Mouse (Mus musculus): Measurements from ENCODE around the gene Padi3. TPM values are rescaled to one million over a fixed set of nuclear protein-coding genes. Genes with fewer than 3 reads are reported as not detected.

Padi3 gene
- polyA plus RNA-seq, 1 experiment from 2014 or later, result not detected

DNA sequence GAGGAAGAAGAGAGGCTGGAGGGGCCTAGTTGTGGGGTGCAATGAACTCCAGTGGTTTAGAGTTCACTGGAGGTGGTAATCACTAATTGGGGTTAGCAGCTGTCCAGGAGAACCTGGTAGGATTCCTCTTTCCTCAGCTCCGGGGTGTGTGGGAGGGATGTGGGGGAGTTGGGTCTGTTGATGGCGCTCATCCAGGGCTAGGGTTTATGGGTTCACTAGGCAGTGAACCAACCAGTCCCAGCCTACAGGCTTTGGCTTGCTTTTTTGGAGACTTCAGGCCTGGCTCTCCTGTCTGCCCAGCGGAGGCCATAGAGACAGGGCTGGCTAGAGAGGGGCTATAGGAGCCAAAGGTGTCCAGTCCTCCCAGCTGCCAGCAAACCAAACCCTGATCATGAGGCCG, 20.5 kb downstream of the Padi3 start:
- H3K4me3 ChIP-seq (replicated peaks), result no peak overlapping the region
- no peaks in the 10 kb centered on the region; the same call in 1 of the 2 replicates for H3K4me1 ChIP-seq
- no peak overlapping the region for H3K27ac ChIP-seq
- H3K4me2 ChIP-seq, result no peak overlapping the region
- H3K27me3 ChIP-seq, result no peaks in the 10 kb centered on the region
- ATAC-seq (ENCODE audit: low FRiP score), result no peak
- H3K9ac ChIP-seq, result no peak overlapping the region
- H3K36me3 ChIP-seq (replicated peaks), result no peaks in the 10 kb centered on the region
- 97% methylated on average over 4 of the region's 4 CpGs for WGBS
- peaks cover 3% of the 10 kb centered on the region; the same call in 1 of the 2 replicates for H3K9me3 ChIP-seq

DNA sequence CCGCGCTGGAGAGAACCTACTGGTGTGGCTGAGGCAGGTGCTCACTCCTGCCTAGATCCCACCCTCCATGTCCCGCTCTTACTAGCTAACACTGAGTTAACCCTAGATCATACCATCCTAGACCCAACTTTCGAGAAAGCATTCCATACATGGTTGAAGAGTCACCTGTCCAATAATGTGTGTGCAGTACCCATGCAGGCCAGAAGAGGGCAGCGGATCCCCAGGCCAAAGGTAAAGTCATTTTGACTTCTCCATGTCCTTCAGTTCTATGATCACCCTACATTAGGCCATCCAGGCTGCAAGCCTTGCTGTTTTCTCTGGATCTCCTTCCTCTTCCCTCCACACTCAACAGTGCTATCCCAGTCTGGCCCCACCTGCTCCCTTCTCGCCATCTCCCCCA, 21.5 kb downstream of the Padi3 start:
- H3K4me1 ChIP-seq, result no peaks in the 10 kb centered on the region; the same call in 1 of the 2 replicates
- H3K9ac ChIP-seq, result no peak overlapping the region
- 49% methylated on average over 6 of the region's 6 CpGs for WGBS
- no peaks in the 10 kb centered on the region for H3K27me3 ChIP-seq
- peaks cover 5% of the 10 kb centered on the region; the same call in 1 of the 2 replicates for H3K9me3 ChIP-seq
- no peak overlapping the region for H3K27ac ChIP-seq
- no peak for ATAC-seq (ENCODE audit: low FRiP score)
- no peaks in the 10 kb centered on the region for H3K36me3 ChIP-seq (replicated peaks)
- H3K4me2 ChIP-seq, result no peak overlapping the region
- H3K4me3 ChIP-seq (replicated peaks), result no peak overlapping the region

DNA sequence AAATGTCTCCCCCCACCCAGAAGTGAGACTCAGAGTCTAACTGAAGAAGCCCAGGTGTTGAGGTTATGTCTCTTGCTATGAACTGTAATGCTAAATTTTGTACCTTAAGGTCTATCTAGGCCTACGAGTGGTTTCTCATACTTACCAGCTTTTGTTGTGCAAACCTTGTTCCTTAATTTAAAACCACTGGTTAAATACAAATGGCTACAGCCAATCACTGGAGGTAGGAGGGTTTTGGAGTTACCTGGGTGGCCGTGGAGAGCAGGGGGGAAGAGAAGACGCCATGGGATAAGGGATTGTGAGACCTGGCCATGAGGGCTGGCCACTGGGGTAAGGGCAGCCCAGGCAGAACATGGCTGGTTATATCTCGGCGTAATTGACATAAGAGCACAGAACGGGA, 22.2 kb downstream of the Padi3 start:
- Histone ChIP-seq H3K9ac (no peak overlapping the region), H3K4me1 (no peaks in the 10 kb centered on the region; the same call in 1 of the 2 replicates), H3K9me3 (peaks cover 5% of the 10 kb centered on the region; the same call in 1 of the 2 replicates), H3K27me3 (no peaks in the 10 kb centered on the region), H3K4me3 (replicated peaks) (no peak overlapping the region), H3K36me3 (replicated peaks) (no peaks in the 10 kb centered on the region), H3K27ac (no peak overlapping the region), H3K4me2 (no peak overlapping the region)
- ATAC-seq (ENCODE audit: low FRiP score), result no peak
- 85% methylated on average over 6 of the region's 6 CpGs for WGBS

DNA sequence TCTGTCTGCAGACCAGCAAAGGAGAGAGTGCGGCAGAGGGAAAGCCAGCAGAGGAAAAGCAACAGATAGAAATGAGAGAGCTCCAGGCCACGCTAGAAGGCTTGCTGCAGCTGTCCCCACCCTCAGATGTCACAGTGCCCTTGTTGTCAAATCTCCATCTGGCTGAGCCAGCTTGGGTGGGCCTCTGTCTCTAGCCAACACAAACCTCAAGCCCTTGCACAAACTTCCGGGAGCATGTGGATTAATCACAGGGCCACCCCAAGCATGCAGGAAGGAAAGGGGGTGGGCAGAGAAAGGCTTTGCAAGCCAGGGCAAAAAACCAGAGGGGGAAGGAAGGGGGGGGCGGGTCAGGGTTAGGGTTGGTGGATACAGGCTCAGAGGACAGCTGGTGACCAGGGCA, 23.0 kb downstream of the Padi3 start:
- no peak overlapping the region for H3K4me3 ChIP-seq (replicated peaks)
- H3K4me1 ChIP-seq, result no peaks in the 10 kb centered on the region; the same call in 1 of the 2 replicates
- H3K9ac ChIP-seq, result no peak overlapping the region
- H3K27ac ChIP-seq, result no peak overlapping the region
- H3K27me3 ChIP-seq, result no peaks in the 10 kb centered on the region
- no peaks in the 10 kb centered on the region for H3K36me3 ChIP-seq (replicated peaks)
- 74% methylated on average over 4 of the region's 4 CpGs for WGBS
- H3K9me3 ChIP-seq, result peaks cover 5% of the 10 kb centered on the region; the same call in 1 of the 2 replicates
- no peak for ATAC-seq (ENCODE audit: low FRiP score)
- no peak overlapping the region for H3K4me2 ChIP-seq

DNA sequence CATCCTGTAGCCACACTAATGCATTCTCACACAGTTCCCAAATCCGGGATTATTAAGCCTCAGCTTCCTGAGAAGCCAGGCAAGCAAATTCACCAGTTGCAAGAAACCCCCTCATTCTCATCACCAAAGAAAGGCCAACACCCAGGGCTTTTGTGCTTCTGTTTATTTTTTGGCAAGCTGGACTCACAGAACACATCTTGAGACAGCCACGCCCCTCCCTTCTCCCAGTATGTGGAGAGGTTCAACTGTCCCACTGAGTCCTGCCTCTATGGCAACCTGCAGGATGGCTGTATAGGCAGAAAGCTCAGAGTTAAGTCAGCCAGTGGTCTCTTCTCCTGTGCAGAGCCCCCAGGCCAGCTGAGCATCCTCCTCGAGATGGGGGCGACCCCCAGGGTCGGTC, 25.2 kb downstream of the Padi3 start:
- Histone ChIP-seq H3K27me3 (no peaks in the 10 kb centered on the region), H3K4me2 (no peak overlapping the region), H3K4me1 (no peaks in the 10 kb centered on the region; the same call in 1 of the 2 replicates), H3K9ac (no peak overlapping the region), H3K4me3 (replicated peaks) (no peak overlapping the region), H3K9me3 (peaks cover 8% of the 10 kb centered on the region; the same call in 1 of the 2 replicates), H3K36me3 (replicated peaks) (no peaks in the 10 kb centered on the region), H3K27ac (no peak overlapping the region)
- no peak for ATAC-seq (ENCODE audit: low FRiP score)
- 87% methylated on average over 5 of the region's 5 CpGs for WGBS

DNA sequence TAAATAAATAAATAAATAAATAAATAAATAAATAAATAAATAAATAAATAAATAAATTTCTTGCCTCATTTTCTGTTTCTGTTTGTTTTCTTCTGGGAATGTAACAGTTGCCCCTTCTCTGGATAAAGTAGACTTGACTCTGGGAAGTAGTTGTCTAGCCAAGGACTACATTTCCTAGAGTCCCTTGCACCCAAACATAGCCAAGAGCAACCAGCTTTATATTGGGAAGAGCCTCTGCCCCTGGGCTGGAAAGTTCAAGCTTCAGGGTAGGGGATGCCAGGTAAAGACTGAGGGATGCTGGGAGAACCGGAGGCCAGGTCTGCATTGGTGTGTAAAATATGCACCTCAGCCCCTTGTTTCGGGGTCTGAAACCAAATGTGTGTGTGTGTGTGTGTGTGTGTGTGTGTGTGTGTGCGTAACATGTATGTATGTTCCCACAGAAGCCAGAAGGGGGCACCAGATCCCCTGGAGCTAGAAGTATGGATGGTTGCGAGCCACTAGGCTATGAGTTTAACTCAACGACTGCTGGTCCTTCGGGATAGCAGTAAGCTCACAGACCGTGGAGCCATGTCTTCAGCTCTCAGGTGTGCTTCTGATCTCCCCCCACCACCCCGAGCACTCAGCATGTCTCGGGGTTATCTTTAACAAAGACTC, 26.0 kb downstream of the Padi3 start:
- no peak overlapping the region for H3K4me3 ChIP-seq (replicated peaks)
- H3K9me3 ChIP-seq, result peaks cover 9% of the 10 kb centered on the region; the same call in 1 of the 2 replicates
- H3K4me2 ChIP-seq, result no peak overlapping the region
- H3K27ac ChIP-seq, result no peak overlapping the region
- no peaks in the 10 kb centered on the region for H3K27me3 ChIP-seq
- H3K4me1 ChIP-seq, result peaks cover 4% of the 10 kb centered on the region
- H3K9ac ChIP-seq, result no peak overlapping the region
- no peaks in the 10 kb centered on the region for H3K36me3 ChIP-seq (replicated peaks)
- WGBS, result 92% methylated on average over 9 of the region's 9 CpGs
- ATAC-seq (ENCODE audit: low FRiP score), result no peak

DNA sequence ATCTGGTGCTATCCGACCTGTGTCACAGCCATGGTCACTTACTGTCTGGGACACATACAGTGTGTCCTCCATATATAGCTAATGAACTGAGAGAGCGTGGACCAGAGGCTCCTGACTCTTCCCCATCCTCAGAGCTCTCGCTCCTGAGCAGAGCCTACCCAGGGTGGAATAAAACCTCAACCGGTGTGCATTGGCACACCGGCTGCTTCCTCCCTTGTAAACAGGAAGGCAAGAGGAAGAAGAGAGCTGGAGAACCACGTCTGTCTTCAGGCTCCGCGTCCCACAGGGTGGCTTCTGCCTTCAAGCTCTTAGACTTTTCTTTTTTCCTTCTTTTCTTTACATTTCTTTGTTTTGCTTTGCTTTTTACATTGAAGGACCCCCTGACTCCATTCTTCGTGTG, 27.6 kb downstream of the Padi3 start:
- H3K36me3 ChIP-seq (replicated peaks), result no peaks in the 10 kb centered on the region
- H3K4me3 ChIP-seq (replicated peaks), result no peak overlapping the region
- H3K9ac ChIP-seq, result no peak overlapping the region
- H3K27me3 ChIP-seq, result no peaks in the 10 kb centered on the region
- H3K9me3 ChIP-seq, result peaks cover 9% of the 10 kb centered on the region; the same call in 1 of the 2 replicates
- peaks cover 4% of the 10 kb centered on the region for H3K4me1 ChIP-seq
- H3K27ac ChIP-seq, result no peak overlapping the region
- no peak for ATAC-seq (ENCODE audit: low FRiP score)
- no peak overlapping the region for H3K4me2 ChIP-seq
- WGBS, result 90% methylated on average over 9 of the region's 9 CpGs

DNA sequence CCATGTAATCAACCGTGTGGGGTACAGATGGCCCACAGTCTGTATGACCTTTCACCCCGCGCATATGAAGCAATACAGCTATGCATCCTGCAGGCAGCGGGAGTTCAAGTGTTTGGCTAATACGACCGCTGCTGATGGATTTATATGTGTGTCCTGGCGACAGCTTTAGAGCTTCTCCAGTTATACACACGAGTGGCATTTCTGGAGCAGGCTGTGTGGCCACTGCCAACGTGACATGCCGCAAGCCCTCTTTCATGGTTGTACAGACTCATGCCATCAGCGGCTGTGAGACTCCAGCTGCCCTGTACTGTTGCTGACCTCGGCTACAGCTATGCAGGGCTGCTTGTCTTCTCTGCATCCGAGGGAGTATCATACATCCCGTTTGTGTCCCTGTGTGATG, 29.9 kb downstream of the Padi3 start:
- no peak for ATAC-seq (ENCODE audit: low FRiP score)
- 0 out of 2 replicates have a peak, but pooled peaks cover 6% of the 10 kb centered on the region for H3K9me3 ChIP-seq
- 88% methylated on average over 14 of the region's 14 CpGs for WGBS
- H3K36me3 ChIP-seq (replicated peaks), result no peaks in the 10 kb centered on the region
- H3K4me2 ChIP-seq, result no peak overlapping the region
- no peaks in the 10 kb centered on the region for H3K27me3 ChIP-seq
- no peak overlapping the region for H3K9ac ChIP-seq
- H3K4me3 ChIP-seq (replicated peaks), result no peak overlapping the region
- peaks cover 4% of the 10 kb centered on the region for H3K4me1 ChIP-seq
- H3K27ac ChIP-seq, result no peak overlapping the region

DNA sequence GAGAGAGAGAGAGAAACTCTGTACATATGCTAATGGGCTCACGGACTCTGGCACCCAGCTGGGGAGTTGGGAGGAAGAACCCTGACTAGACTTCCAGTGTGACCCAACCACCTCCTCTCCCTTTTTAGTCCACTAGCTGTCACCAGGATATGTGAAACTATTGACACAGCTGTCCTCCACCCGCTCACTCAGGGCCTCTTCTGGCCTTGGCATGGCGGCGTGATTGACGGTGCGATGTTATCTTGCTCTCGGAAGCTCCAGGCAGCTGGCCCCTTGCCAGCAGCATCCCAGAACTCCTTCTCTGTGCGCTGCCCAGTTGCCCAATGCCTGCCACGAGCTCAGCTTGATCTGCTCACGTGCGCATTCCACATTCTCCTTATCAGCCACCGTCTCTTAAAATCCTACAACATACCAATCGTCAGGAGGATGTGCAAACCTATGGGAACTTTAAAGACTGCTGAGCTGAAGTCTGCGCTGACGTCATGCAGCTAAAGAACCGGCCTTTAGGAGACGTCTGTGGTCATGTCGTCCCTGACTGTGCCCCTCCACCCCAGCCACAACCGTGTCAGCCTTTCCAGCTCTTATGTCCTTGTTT, 30.5 kb downstream of the Padi3 start:
- Histone ChIP-seq H3K27me3 (no peaks in the 10 kb centered on the region), H3K4me3 (replicated peaks) (no peak overlapping the region), H3K9ac (no peak overlapping the region), H3K36me3 (replicated peaks) (no peaks in the 10 kb centered on the region), H3K4me2 (no peak overlapping the region), H3K9me3 (0 out of 2 replicates have a peak, but pooled peaks cover 6% of the 10 kb centered on the region), H3K4me1 (peaks cover 4% of the 10 kb centered on the region), H3K27ac (no peak overlapping the region)
- no peak for ATAC-seq (ENCODE audit: low FRiP score)
- 69% methylated on average over 19 of the region's 19 CpGs for WGBS

DNA sequence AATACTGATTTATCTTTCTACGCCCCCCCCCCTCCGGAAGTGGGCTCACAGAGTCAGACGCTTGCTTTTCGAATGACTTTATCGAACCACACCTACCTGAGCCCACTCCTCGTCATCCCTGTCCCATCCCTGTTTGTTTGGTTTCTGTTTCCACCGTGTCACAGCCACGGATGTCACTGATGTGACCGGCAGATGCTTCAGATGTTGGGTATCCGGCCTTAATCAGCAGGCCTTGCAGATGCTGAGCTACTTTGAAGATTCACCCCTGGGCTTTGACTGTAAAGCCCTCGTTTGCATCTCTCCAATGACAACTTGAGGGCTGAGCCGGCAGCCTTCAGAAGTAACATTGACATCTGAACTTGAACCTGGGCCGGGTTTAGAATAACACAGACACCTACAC, 33.8 kb downstream of the Padi3 start:
- Histone ChIP-seq H3K9ac (no peak overlapping the region), H3K27me3 (peaks cover 2% of the 10 kb centered on the region; the same call in 1 of the 2 replicates), H3K36me3 (replicated peaks) (no peaks in the 10 kb centered on the region), H3K27ac (no peak overlapping the region), H3K4me3 (replicated peaks) (no peak overlapping the region), H3K9me3 (0 out of 2 replicates have a peak, but pooled peaks cover 4% of the 10 kb centered on the region), H3K4me2 (no peak overlapping the region), H3K4me1 (peaks cover 4% of the 10 kb centered on the region)
- 83% methylated on average over 13 of the region's 13 CpGs for WGBS
- no peak for ATAC-seq (ENCODE audit: low FRiP score)

DNA sequence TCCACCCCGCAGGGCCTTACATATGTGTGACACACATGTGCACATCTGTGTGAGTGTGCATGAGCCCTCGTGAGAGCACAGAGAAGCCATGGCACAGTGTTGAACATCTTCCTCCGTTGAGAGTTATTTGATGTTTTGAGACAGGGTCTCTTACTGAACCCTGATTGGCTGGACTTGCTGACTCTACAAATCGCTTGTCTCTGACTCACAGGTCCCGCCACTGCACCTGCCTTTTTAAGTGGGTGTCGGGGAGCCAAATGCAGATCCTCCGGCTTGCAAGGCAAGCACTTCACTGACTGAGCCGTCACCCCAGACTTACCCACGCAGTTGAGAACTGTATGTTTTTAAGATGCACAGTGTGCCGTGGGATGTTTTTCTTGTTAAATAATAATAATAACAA, 34.6 kb downstream of the Padi3 start:
- no peak overlapping the region for H3K9ac ChIP-seq
- H3K36me3 ChIP-seq (replicated peaks), result no peaks in the 10 kb centered on the region
- no peak overlapping the region for H3K27ac ChIP-seq
- H3K4me2 ChIP-seq, result no peak overlapping the region
- ATAC-seq (ENCODE audit: low FRiP score), result no peak
- WGBS, result 91% methylated on average over 10 of the region's 10 CpGs
- H3K4me1 ChIP-seq, result peaks cover 4% of the 10 kb centered on the region
- no peak overlapping the region for H3K4me3 ChIP-seq (replicated peaks)
- peaks cover 2% of the 10 kb centered on the region; the same call in 1 of the 2 replicates for H3K27me3 ChIP-seq
- H3K9me3 ChIP-seq, result 0 out of 2 replicates have a peak, but pooled peaks cover 4% of the 10 kb centered on the region

DNA sequence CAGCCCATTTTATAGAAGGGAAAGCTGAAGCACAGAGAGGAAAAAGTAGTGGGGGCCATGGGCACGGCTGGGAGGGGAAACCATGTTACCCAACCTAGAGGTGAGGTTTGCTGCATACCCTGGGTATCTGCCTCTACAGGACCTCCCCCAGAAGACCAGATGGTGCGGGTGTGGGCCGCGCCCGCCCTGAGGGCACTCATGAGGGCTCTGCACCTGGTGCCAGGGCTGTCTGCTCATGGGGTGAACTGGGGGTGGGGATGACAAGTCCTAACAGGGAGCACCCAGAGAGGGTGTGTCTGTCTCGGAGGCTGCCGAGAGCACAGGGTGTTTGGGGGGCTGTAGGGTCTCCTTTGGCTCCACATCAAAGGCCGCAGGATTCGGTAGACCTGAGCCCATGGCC, 35.6 kb downstream of the Padi3 start:
- H3K4me1 ChIP-seq, result peaks cover 6% of the 10 kb centered on the region
- 90% methylated on average over 9 of the region's 9 CpGs for WGBS
- peaks cover 2% of the 10 kb centered on the region; the same call in 1 of the 2 replicates for H3K27me3 ChIP-seq
- no peak overlapping the region for H3K27ac ChIP-seq
- H3K4me2 ChIP-seq, result no peak overlapping the region
- no peak overlapping the region for H3K9ac ChIP-seq
- H3K4me3 ChIP-seq (replicated peaks), result no peak overlapping the region
- no peak for ATAC-seq (ENCODE audit: low FRiP score)
- no peaks in the 10 kb centered on the region for H3K36me3 ChIP-seq (replicated peaks)
- no peaks in the 10 kb centered on the region for H3K9me3 ChIP-seq
